Mouse (Mus musculus) heart, adult 9 months (tissue): ENCODE measurements around the gene Kansl1l.
A peak's percentile ranks its signal among the peaks of the same experiment; 100 is the strongest.

Source experiments
- DNase-seq, 2 experiments: peaks; one replicate each; pipeline ENCODE4 v3.0.0; 2022; ENCODE audit warnings: low spot score in 2 of 2

The Kansl1l gene

GRCm38 (mm10) chr1:66817453-66817839 is at the start of gene Kansl1l:
Gene Kansl1l, minus strand, starts transcription at chr1:66817562.
- DNase-seq = peak; percentile 91 to 93

- no peak for DNase-seq
Observed at GRCm38 (mm10) chr1:66865633-66866032, 48.3 kb upstream of the Kansl1l start.

DNA sequence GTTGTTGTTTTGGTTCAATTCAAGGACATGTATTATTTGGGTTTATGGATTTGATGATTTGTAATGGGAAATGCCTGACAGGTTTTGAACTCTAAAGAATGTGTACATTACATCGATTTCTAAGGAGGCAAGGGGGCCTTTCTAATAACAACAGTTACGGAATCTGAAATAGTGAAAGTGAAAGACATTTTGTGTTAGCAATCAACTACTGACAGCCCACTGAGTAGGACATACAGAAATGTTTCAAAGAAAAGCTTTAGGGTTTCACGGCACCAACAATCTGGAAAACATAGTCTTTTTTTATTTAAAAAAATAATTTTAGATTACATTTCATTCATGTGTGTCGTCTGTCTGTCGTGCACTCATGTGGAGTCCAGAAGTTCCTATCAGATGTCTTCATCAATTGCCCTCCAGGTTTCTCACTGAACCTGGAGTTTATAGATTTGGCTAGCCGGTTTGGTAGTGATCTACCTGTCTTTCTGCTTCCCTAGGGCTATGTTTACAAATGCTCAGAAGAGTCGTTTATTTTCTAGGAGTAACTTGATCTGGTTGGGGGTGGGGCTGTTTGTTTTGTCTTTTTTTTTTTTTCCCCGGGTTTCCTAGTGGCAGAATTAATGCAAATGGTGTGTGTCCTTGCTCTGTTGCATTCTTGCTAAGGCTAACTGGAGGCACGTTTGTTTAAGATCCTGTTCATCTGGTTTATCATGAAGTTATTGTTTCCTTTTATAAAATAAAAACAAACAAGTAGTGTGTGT is 46.6 kb upstream of the Kansl1l start:
- peak; percentile 14 to 15 for DNase-seq

- peak; percentile 94 to 95 for DNase-seq
Observed at GRCm38 (mm10) chr1:66862712-66863511, 45.5 kb upstream of the Kansl1l start, which contains the start of gene Acadl. Gene Acadl, minus strand, starts transcription at chr1:66863277.

DNA sequence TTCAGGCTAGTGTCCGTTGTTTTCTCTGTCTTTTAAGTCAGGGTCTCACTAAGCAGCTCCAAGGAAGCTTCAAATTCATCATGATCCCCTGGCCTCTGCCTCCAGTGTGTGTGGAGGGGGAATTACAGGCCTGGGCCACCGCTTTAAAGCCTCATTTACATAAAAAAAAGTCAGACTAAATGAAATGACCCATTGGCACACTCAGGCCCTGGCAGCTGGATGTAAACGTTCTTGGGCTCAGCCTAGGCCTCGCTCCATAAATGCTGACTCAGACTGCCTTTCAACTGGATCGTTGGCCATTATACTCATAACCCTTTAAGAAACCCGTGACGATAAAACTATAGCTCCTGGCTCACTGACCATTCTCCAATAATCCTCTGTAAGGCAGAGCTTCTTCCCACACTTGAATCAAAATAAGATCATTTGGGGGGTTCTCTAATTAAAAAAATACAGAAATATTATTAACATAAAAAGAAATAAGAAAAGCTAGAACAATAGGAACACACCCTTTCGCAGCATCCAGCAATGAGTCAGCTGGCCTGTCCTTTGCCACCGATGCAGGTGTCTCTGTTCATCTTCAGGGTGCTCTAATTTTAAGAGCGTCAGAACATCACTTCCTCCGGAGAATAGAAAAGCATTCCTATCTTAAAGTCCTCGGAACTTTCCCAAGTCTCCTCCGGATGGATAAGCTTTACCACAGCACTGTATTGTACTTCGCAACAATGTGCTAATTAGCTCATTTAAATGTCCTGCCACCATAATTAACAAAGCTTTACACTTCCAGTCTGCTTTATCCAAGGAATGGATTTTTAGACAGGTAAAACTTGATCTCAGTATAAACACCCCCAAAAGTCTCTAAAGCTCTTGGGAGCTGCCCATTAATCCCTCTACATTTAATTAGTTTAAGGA is 44.7 kb upstream of the Kansl1l start:
- peak in 1 of 2 experiments; percentile 23 for DNase-seq

DNA sequence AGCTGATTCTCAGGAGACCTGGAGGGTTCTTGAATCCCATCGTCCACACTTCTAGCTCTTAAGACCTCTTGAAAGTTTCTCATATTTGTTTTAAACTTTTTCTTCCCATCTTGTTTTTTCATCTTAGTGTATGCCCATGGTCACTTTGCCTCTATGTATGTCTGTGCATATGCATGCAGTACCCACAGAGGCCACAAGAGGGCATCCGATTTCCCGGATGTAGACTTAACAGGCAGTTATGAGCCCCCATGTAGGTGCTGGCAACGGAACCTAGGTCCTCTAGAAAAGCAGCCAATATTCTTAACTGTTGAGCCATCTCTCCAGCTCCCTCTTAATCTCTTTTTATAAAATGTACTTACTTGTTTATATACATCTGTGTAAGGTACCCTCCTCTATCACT is 30.1 kb upstream of the Kansl1l start:
- DNase-seq = no peak

DNA sequence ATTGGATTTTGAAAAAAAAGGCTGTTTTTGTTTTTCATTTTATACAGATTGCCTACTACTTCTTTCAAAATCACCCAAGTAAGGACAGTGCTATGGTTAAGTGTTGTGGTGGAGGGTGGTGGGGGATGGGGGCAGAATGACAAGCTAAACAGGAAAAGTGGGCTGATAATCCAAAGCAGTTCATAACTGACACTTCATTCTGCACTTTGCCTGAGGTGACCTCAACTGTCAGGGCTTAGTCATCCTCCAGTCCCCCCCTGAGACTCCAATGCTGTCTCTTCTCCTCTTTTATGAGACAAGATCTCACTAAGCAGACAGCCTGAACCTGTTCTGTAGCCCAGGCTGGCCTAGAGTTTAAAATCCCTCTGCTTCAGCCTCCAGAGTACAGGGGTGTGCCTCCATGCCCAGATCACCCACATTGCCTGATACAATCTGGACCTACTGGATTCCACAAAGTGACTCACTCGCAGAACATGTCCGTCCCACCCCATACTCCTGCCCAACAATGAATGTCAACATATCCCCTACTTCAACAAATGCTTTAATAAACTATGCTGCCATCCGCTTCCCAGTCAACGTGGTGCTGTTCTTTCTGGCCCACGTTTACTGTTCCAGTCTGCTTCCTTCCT is 28.4 kb upstream of the Kansl1l start:
- no peak for DNase-seq

DNA sequence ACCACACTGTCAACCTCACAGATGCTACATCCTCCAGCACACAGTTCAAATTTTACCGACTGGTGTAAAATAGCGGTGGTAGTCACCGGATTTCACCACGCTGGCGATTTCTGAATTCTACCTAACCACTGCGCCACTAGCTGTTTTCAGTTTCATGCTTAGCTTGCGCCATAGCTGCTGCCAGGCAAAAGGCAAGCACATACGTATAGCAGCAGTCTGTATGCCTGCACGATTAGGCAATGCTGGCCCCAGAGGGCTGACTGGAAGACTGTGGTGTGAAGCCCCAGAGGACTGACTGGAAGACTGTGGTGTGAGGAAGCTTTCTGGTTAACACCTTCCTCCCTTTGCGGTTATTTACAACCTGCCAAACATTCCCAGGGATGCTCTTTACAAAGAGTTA is 24.6 kb upstream of the Kansl1l start:
- DNase-seq = no peak

DNA sequence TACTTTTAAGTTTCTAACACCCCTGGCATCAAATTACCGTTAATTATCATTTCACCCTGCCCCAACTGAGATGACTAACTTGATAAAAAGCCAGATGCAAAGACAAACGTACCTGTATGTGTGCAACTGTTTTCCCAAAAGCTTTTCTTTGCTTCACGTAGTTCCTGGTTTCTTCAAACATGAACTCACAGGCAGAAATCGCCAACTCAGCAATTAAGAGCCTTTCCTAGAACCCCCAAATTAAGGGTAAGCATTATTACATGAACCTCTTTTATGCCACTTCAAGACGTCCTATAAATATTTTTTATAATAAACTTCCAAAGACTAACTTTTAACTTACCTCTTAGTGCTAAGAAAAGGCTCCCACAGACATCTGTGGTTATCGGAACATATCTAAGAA is 24.1 kb upstream of the Kansl1l start:
- no peak for DNase-seq

- DNase-seq = no peak
Observed at GRCm38 (mm10) chr1:66839755-66840438, 22.5 kb upstream of the Kansl1l start.

DNA sequence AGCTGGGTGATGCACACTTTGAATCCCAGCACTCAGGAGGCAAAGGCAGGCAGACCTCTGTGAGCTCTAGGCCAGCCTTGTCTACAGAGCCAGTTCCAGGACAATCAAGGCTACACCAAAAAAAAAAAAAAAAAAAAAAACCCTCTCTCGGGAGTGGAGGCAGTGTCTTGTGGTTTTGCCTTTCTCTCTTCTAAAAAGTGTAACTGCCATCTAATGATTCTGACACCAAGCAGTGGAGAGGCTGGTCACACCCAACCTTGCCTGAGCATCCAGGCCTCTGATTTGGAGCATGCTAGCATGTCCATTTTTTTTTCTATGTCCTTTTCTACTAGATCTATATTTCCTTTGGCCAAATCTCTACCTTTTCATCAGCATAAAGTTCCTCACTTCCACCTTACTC is 21.8 kb upstream of the Kansl1l start:
- DNase-seq = no peak

- peak; percentile 29 to 58 for DNase-seq
Observed at GRCm38 (mm10) chr1:66838184-66839042, 21.1 kb upstream of the Kansl1l start.

- no peak for DNase-seq
Observed at GRCm38 (mm10) chr1:66837207-66837606, 19.8 kb upstream of the Kansl1l start.

DNA sequence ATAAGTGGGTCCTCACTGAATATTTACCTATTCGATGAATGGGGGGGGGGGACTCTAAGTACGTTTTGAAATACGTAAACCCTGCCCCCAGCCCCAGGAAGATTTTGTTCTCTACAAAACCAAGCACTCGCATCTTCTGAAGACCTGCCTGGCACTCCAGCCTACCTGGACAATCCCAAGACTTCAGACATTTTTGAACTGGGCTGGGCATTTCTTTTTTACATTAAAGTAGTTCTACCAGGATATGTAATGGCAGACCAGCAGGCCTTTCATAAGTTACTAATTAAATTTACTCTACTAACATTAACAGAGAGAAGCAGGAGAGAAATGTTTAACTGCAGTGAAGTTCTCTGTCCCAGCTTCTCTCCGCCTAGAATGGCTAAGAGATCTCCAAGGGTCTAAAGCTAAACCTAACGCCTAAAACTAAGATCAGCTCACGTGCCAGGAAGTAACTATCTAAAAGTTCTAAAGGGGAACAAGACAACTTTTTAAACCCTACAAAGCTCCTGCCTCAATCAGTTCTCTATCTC is 15.3 kb upstream of the Kansl1l start:
- DNase-seq = no peak

DNA sequence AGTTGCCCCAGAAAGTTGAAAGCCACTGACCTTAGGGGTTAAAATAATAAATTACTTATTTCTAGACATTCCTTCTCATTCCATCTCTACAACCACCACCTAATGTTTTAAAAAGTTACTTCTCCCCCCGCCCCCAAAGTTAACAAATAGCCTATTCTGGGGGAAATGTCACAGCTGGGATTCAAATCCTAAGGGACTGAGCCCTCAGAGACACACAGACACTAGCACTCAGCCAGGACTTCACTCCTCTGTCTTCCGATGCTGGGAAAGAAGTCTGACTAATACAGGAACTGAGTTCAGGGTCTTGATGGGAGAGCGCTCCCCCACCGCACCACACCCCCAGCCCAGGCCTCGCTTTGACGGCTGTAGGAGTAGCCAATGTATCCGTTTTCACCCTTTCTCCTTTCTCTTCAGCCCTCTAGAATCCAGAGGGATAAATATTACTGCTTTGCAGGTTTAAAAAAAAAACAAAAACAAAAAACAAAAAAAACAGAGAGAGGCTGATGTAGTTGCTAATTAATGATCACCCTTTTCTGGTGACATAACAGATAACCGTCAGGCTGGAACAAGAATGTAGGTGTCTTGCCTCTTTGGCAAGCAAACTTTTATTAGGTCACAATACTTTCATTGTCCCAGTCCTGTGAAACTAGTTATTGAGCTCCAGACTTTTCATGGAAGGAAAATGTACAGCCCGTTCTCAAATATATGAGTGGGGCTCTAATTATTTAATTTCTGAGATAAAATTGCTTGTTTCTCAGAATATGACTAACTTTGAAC is 14.7 kb upstream of the Kansl1l start:
- no peak for DNase-seq

DNA sequence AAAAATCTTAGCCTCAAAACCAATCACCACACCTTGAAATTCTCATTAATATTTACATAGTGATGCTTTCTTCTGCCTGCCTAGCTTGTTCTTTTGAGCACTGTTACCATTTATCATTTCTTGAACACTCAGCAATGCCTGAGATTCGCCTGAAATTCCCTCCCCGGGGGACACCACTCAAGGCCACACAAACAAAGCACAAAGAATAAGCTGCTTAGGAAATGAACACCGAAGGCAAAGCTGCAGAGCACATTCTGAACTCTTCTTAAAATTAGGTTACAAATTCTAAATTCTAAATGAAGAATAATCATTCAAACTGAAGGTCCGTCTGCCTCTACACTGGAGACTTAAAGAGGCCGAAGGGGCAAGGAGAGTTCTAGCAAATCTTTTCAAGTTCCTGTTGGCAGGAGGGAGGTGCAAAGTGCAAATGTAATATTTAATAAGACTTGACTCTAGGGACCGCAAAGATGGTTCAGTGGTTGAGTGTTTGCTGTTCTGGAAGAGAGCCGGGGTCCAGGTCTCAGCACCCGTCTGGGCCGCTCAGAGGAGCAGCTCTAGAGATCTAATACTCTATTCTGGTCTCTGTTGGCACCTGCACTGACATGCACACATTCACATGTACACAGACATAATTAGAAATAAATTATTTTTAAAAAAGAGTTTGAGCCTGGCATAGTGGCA is 12.2 kb upstream of the Kansl1l start:
- no peak for DNase-seq

- DNase-seq = no peak
Observed at GRCm38 (mm10) chr1:66821966-66822365, 4.6 kb upstream of the Kansl1l start.

DNA sequence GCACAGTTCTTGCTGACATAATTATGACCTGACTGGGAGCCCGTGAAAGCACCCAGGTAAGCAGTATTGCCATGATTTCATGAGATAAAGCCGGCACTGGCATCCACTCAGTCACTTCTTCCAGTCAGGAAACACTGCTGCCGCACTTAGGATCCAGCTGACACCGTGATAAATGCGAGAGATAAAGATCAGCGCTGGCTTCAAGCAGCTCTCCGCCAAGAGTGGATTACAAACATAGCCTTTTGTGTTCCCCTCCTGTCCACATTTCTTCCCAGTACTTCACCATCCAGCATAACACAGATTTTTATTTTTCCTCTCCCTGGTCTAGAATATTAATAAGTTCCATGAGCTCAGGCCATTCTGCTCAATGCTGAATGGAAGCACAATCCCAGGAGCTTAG is 2.9 kb upstream of the Kansl1l start:
- DNase-seq = no peak
